Mouse (Mus musculus) myocyte (in vitro differentiated cells): ENCODE results near the gene Med20.

Experiments used
- CEBPB ChIP-seq: IDR thresholded peaks from 2 replicates; pipeline ENCODE4 v1.6.1; 2011; ENCODE audit warnings: mild to moderate bottlenecking, moderate library complexity; ENCODE audit not compliant: poor library complexity, insufficient read depth, severe bottlenecking
- E2F4 ChIP-seq: IDR thresholded peaks from one replicate; pipeline ENCODE4 v1.6.1; 2011; ENCODE audit warnings: mild to moderate bottlenecking, control low read depth, moderate library complexity; ENCODE audit not compliant: insufficient read depth
- MAX ChIP-seq: IDR thresholded peaks from one replicate; pipeline ENCODE4 v1.6.1; 2011; ENCODE audit warnings: low read depth, mild to moderate bottlenecking, control low read depth
- MYOD1 ChIP-seq, 3 experiments: IDR thresholded peaks; one replicate each; pipeline ENCODE4 v1.6.1; 2011; ENCODE audit warnings: control low read depth in 2 of 3, low read depth in 2 of 3, mild to moderate bottlenecking in 2 of 3, moderate library complexity in 1 of 3; ENCODE audit not compliant: insufficient read length in 2 of 3, control insufficient read depth in 1 of 3
- POLR2A ChIP-seq: IDR thresholded peaks from one replicate; pipeline ENCODE4 v1.6.1; 2011; ENCODE audit warnings: low read depth, mild to moderate bottlenecking, control low read depth, moderate library complexity; ENCODE audit not compliant: insufficient read length
- POLR2AphosphoS2 ChIP-seq: IDR thresholded peaks from one replicate; pipeline ENCODE4 v1.6.1; 2011; ENCODE audit warnings: low read depth, control low read depth; ENCODE audit not compliant: insufficient read length
- REST ChIP-seq: IDR thresholded peaks from one replicate; pipeline ENCODE4 v1.6.1; 2011; ENCODE audit warnings: mild to moderate bottlenecking, control low read depth, moderate library complexity; ENCODE audit not compliant: insufficient read depth, insufficient read length
- TCF3 ChIP-seq: IDR thresholded peaks from one replicate; pipeline ENCODE4 v1.6.1; 2011; ENCODE audit warnings: low read depth, control low read depth; ENCODE audit not compliant: insufficient read length
- USF1 ChIP-seq: IDR thresholded peaks from one replicate; pipeline ENCODE4 v1.6.1; 2011; ENCODE audit warnings: low read depth, mild to moderate bottlenecking, control low read depth, moderate library complexity

GRCm38 (mm10) chr17:47594969-47595247 is 16.5 kb upstream of the Med20 start:
- no peak for TF ChIP-seq POLR2AphosphoS2
- TF ChIP-seq POLR2A: no peak
- TF ChIP-seq CEBPB: no peak
- no peak for TF ChIP-seq MYOD1 (IDR thresholded peaks at IDR 0.05; ENCODE audit: control insufficient read depth in 1 of 3, insufficient read length in 2 of 3, low read depth in 2 of 3)
- TF ChIP-seq TCF3: no peak
- TF ChIP-seq E2F4: no peak
- no peak for TF ChIP-seq REST
- TF ChIP-seq MAX: no peak
- TF ChIP-seq USF1: no peak
